Mouse (Mus musculus) large intestine, adult 2 months (tissue): Measurements from ENCODE around the gene 7530416G11Rik. TPM values are rescaled to one million over a fixed set of nuclear protein-coding genes. Genes with fewer than 3 reads are reported as not detected.

Experiments used
- polyA plus RNA-seq: library from polyadenylated mRNA; depleted of rRNA; stranded (reverse); fragments of >200 nt; gene quantifications from 2 replicates; pipeline ENCODE4 v1.2.3, GENCODE M21; 2012; rRNA removed

The 7530416G11Rik gene
- polyA plus RNA-seq, 1 experiment = not detected

Other genes starting within 250 kb of the 7530416G11Rik start
- gene Atxn10, start 167.0 kb downstream of the 7530416G11Rik start, polyA plus RNA-seq = 16.7 and 17.3 TPM in 2 replicates
- 0.07 and 0.36 TPM in 2 replicates for gene Wnt7b, start 79.2 kb upstream of the 7530416G11Rik start, polyA plus RNA-seq
- gene Ppara, start 231.8 kb upstream of the 7530416G11Rik start, polyA plus RNA-seq = 5.3 and 12.8 TPM in 2 replicates